Mouse (Mus musculus): Measurements from ENCODE around the gene Jak2. TPM values are rescaled to one million over a fixed set of nuclear protein-coding genes. Genes with fewer than 3 reads are reported as not detected.

The Jak2 gene
- polyA plus RNA-seq, 1 experiment from 2014 or later, result 11.0 TPM

GRCm38 (mm10) chr19:29254671-29255070 is 3.0 kb downstream of the Jak2 start:
- WGBS, result 49% methylated on average over 4 of the region's 4 CpGs
- Histone ChIP-seq H3K4me1 (peaks cover 32% of the 10 kb centered on the region), H3K9me3 (no peaks in the 10 kb centered on the region), H3K27me3 (no peaks in the 10 kb centered on the region), H3K4me3 (no peak overlapping the region), H3K9ac (no peak overlapping the region), H3K36me3 (0 out of 2 replicates have a peak, but pooled peaks cover 3% of the 10 kb centered on the region), H3K27ac (peak overlapping the region; percentile 4; the same call in 1 of the 2 replicates), H3K4me2 (no peak overlapping the region)
- no peak for ATAC-seq (ENCODE audit: insufficient number of reproducible peaks, insufficient read depth, low FRiP score, low TSS enrichment, low read depth)

- Histone ChIP-seq H3K4me1 (peaks cover 24% of the 10 kb centered on the region), H3K4me2 (no peak overlapping the region), H3K9ac (no peak overlapping the region), H3K4me3 (no peak overlapping the region), H3K27me3 (no peaks in the 10 kb centered on the region), H3K27ac (peak overlapping the region; percentile 44; the same call in 1 of the 2 replicates), H3K36me3 (0 out of 2 replicates have a peak, but pooled peaks cover 3% of the 10 kb centered on the region), H3K9me3 (no peaks in the 10 kb centered on the region)
- no peak for ATAC-seq (ENCODE audit: insufficient number of reproducible peaks, insufficient read depth, low FRiP score, low TSS enrichment, low read depth)
- 88% methylated on average over 7 of the region's 7 CpGs for WGBS
Observed at GRCm38 (mm10) chr19:29255327-29256027, 3.8 kb downstream of the Jak2 start.

- Histone ChIP-seq H3K4me2 (no peak overlapping the region), H3K27ac (no peak overlapping the region), H3K9me3 (no peaks in the 10 kb centered on the region), H3K4me3 (no peak overlapping the region), H3K36me3 (peaks cover 10% of the 10 kb centered on the region), H3K9ac (no peak overlapping the region), H3K4me1 (peaks cover 11% of the 10 kb centered on the region; the same call in 1 of the 2 replicates), H3K27me3 (no peaks in the 10 kb centered on the region)
- 82% methylated on average over 9 of the region's 9 CpGs for WGBS
- no peak for ATAC-seq (ENCODE audit: insufficient number of reproducible peaks, insufficient read depth, low FRiP score, low TSS enrichment, low read depth)
Observed at GRCm38 (mm10) chr19:29261638-29262037, 10.0 kb downstream of the Jak2 start.

GRCm38 (mm10) chr19:29263492-29263891 is 11.9 kb downstream of the Jak2 start:
- no peak overlapping the region for H3K27ac ChIP-seq
- H3K4me2 ChIP-seq, result no peak overlapping the region
- H3K9ac ChIP-seq, result no peak overlapping the region
- H3K9me3 ChIP-seq, result no peaks in the 10 kb centered on the region
- no peak overlapping the region for H3K4me3 ChIP-seq
- peaks cover 10% of the 10 kb centered on the region for H3K36me3 ChIP-seq
- no peak for ATAC-seq (ENCODE audit: insufficient number of reproducible peaks, insufficient read depth, low FRiP score, low TSS enrichment, low read depth)
- H3K27me3 ChIP-seq, result no peaks in the 10 kb centered on the region
- H3K4me1 ChIP-seq, result peaks cover 11% of the 10 kb centered on the region; the same call in 1 of the 2 replicates
- WGBS, result 89% methylated on average over 1 of the region's 1 CpGs

- ATAC-seq (ENCODE audit: insufficient number of reproducible peaks, insufficient read depth, low FRiP score, low TSS enrichment, low read depth), result no peak
- Histone ChIP-seq H3K4me1 (peaks cover 11% of the 10 kb centered on the region; the same call in 1 of the 2 replicates), H3K4me3 (no peak overlapping the region), H3K9me3 (no peaks in the 10 kb centered on the region), H3K27ac (peak overlapping the region; percentile 53; the same call in 1 of the 2 replicates), H3K27me3 (no peaks in the 10 kb centered on the region), H3K9ac (no peak overlapping the region), H3K36me3 (peaks cover 10% of the 10 kb centered on the region), H3K4me2 (no peak overlapping the region)
- WGBS, result 25% methylated on average over 5 of the region's 5 CpGs
Observed at GRCm38 (mm10) chr19:29265538-29265937, 13.9 kb downstream of the Jak2 start.

DNA sequence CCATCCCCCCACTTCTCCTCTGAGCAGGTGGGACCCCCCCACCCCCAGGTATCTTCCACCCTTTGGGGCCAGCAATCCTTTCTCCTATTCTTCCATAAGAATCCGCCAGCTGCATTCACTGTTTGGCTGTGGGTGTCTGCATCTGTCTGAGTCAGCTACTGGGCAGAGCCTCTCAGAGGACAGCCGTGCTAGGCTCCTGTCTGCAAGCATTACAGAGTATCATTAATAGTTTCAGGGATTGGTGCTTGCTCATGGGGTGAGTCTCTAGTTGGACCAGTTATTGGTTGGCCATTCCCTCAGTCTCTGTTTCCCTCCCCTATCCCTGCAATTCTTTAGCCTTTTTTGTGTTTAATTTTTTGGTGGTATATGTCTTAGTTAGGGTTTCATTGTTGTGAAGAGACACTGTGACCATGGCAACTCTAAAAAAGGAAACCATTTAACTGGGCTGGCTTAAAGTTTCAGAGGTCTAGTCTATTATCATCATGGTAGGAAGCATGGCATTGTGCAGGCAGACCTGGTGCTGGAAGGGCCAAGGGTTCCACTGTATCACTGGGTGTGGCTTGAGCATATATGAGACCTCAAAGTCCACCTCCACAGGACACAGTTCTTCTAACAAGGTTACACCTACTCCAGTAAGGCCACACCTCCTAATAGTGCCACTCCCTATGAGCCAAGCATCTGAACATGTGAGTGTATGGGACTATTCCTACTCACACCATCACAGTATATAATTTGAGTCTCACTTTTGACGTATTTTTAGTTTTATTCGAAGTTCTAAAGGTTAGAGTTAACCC is 15.6 kb downstream of the Jak2 start:
- Histone ChIP-seq H3K4me3 (no peak overlapping the region), H3K36me3 (peaks cover 10% of the 10 kb centered on the region), H3K27ac (no peak overlapping the region), H3K4me2 (no peak overlapping the region), H3K27me3 (no peaks in the 10 kb centered on the region), H3K9ac (no peak overlapping the region), H3K4me1 (peaks cover 11% of the 10 kb centered on the region; the same call in 1 of the 2 replicates), H3K9me3 (no peaks in the 10 kb centered on the region)
- ATAC-seq (ENCODE audit: insufficient number of reproducible peaks, insufficient read depth, low FRiP score, low TSS enrichment, low read depth), result no peak
- 81% methylated on average over 4 of the region's 4 CpGs for WGBS

DNA sequence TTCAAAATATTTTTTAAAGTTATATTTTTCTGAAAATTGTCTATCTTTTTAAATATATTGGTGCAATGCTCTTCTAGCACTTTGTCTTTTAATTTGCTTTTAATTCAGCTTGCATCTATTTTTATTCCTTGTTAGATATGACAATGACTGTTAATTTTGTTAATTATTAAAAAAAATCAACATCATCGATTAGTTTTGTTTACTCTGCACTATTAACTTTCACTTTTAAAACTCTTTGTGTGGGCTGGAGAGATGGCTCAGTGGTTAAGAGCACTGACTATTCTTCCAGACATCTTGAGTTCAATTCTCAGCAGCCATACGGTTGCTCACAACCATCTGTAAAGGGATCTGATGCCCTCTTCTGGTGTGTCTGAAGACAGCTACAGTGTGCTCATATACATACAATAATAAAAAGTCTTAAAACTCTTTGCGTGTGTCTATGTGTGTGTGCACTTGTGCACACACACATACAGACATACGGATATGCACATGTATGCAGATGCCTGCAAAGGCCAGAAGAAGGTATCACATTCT is 17.2 kb downstream of the Jak2 start:
- no peak overlapping the region for H3K4me2 ChIP-seq
- no peak overlapping the region for H3K27ac ChIP-seq
- no peaks in the 10 kb centered on the region for H3K27me3 ChIP-seq
- H3K4me1 ChIP-seq, result peaks cover 11% of the 10 kb centered on the region; the same call in 1 of the 2 replicates
- WGBS, result 90% methylated on average over 4 of the region's 4 CpGs
- H3K36me3 ChIP-seq, result peaks cover 6% of the 10 kb centered on the region
- H3K9me3 ChIP-seq, result no peaks in the 10 kb centered on the region
- no peak overlapping the region for H3K4me3 ChIP-seq
- H3K9ac ChIP-seq, result no peak overlapping the region
- no peak for ATAC-seq (ENCODE audit: insufficient number of reproducible peaks, insufficient read depth, low FRiP score, low TSS enrichment, low read depth)

DNA sequence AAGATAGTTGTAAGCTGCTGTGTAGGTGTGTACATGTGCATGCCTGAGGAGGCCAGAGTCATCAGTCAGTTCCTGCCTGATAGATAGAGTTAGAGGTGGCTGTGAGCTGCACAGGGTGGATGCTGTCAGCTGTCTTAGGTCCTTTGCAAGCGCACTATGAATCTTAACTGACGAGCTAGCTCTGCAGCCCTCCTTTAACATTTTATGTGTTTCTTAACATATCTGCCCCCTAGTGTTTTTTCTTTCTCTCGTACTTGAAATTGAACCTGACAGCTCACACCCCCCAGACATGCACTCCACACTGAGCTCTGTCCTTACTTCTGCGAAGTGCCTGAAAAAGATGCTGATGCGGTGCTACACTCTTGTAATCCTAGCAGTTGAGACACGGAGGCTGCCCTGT is 18.6 kb downstream of the Jak2 start:
- Histone ChIP-seq H3K27me3 (no peaks in the 10 kb centered on the region), H3K4me1 (peaks cover 7% of the 10 kb centered on the region; the same call in 1 of the 2 replicates), H3K36me3 (peaks cover 13% of the 10 kb centered on the region), H3K27ac (no peak overlapping the region), H3K4me2 (no peak overlapping the region), H3K9me3 (no peaks in the 10 kb centered on the region), H3K9ac (no peak overlapping the region), H3K4me3 (no peak overlapping the region)
- whole genome bisulfite sequencing, result 34% methylated on average over 6 of the region's 6 CpGs
- no peak for ATAC-seq (ENCODE audit: insufficient number of reproducible peaks, insufficient read depth, low FRiP score, low TSS enrichment, low read depth)

DNA sequence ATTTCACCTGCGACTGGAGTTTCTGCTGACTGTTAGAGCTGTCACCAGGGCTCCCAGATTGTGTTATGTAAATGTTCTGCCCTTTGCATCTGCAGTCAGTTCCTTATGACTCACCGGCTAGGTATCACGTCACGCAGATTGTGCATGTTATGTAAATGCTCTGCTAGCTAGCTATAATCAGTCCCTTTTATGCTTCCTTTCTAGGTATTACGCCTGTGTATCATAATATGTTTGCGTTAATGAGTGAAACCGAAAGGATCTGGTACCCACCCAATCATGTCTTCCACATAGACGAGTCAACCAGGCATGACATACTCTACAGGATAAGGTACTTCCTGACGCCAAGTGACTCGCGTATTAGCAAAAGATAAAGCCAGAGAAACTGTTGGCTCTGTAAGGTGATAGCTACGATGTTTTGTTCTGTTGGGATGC is 19.5 kb downstream of the Jak2 start:
- Histone ChIP-seq H3K36me3 (peaks cover 16% of the 10 kb centered on the region), H3K9me3 (no peaks in the 10 kb centered on the region), H3K4me2 (no peak overlapping the region), H3K4me3 (no peak overlapping the region), H3K4me1 (no peaks in the 10 kb centered on the region), H3K9ac (no peak overlapping the region), H3K27me3 (no peaks in the 10 kb centered on the region), H3K27ac (no peak overlapping the region)
- WGBS, result 87% methylated on average over 12 of the region's 12 CpGs
- ATAC-seq (ENCODE audit: insufficient number of reproducible peaks, insufficient read depth, low FRiP score, low TSS enrichment, low read depth), result no peak

- Histone ChIP-seq H3K36me3 (peaks cover 24% of the 10 kb centered on the region), H3K9ac (no peak overlapping the region), H3K4me1 (no peaks in the 10 kb centered on the region), H3K27me3 (no peaks in the 10 kb centered on the region), H3K9me3 (no peaks in the 10 kb centered on the region), H3K4me2 (no peak overlapping the region), H3K27ac (no peak overlapping the region), H3K4me3 (no peak overlapping the region)
- WGBS, result 90% methylated on average over 3 of the region's 3 CpGs
- ATAC-seq (ENCODE audit: insufficient number of reproducible peaks, insufficient read depth, low FRiP score, low TSS enrichment, low read depth), result no peak
Observed at GRCm38 (mm10) chr19:29272011-29272809, 20.6 kb downstream of the Jak2 start.

GRCm38 (mm10) chr19:29276414-29276813 is 24.8 kb downstream of the Jak2 start:
- WGBS, result 94% methylated on average over 4 of the region's 4 CpGs
- ATAC-seq (ENCODE audit: insufficient number of reproducible peaks, insufficient read depth, low FRiP score, low TSS enrichment, low read depth), result no peak

More at GRCm38 (mm10) chr19:29276414-29276813, 24.8 kb downstream of the Jak2 start:
- H3K4me2 ChIP-seq, result no peak overlapping the region
- no peak overlapping the region for H3K9ac ChIP-seq
- H3K36me3 ChIP-seq, result peaks cover 38% of the 10 kb centered on the region
- no peak overlapping the region for H3K4me3 ChIP-seq
- no peaks in the 10 kb centered on the region for H3K4me1 ChIP-seq
- H3K9me3 ChIP-seq, result no peaks in the 10 kb centered on the region
- no peak overlapping the region for H3K27ac ChIP-seq
- no peaks in the 10 kb centered on the region for H3K27me3 ChIP-seq

Measured in embryonic facial prominence, embryonic 13.5 days (tissue).